Mouse (Mus musculus): ENCODE measurements around the gene Sult6b2. TPM values are rescaled to one million over a fixed set of nuclear protein-coding genes. Genes with fewer than 3 reads are reported as not detected.

The Sult6b2 gene
- polyA plus RNA-seq, 1 experiment: not detected

GRCm38 (mm10) chr6:142837326-142837725 lies 33.0 kb upstream of the Sult6b2 start:
- 89% methylated on average over 9 of the region's 9 CpGs for WGBS
- no peaks in the 10 kb centered on the region for H3K4me1 ChIP-seq (ENCODE audit: control insufficient read depth, insufficient read depth, low read length)
- TF ChIP-seq POLR2A (IDR thresholded peaks at IDR 0.05; ENCODE audit: insufficient read depth, low read depth, low read length): no peak
- no peak for TF ChIP-seq CTCF (IDR thresholded peaks at IDR 0.05; ENCODE audit: insufficient read depth, low read depth, low read length)
- no peak overlapping the region for H3K27ac ChIP-seq (ENCODE audit: insufficient read depth, low read depth, low read length)
- H3K4me3 ChIP-seq (ENCODE audit: insufficient read depth, low read depth, low read length): no peak overlapping the region

GRCm38 (mm10) chr6:142835726-142836125 lies 31.4 kb upstream of the Sult6b2 start:
- Histone ChIP-seq H3K4me1 (ENCODE audit: control insufficient read depth, insufficient read depth, low read length) (no peaks in the 10 kb centered on the region), H3K27ac (ENCODE audit: insufficient read depth, low read depth, low read length) (no peak overlapping the region), H3K4me3 (ENCODE audit: insufficient read depth, low read depth, low read length) (no peak overlapping the region)
- TF ChIP-seq POLR2A (IDR thresholded peaks at IDR 0.05; ENCODE audit: insufficient read depth, low read depth, low read length): no peak
- TF ChIP-seq CTCF (IDR thresholded peaks at IDR 0.05; ENCODE audit: insufficient read depth, low read depth, low read length): no peak
- WGBS: 62% methylated on average over 18 of the region's 18 CpGs

GRCm38 (mm10) chr6:142834911-142835310 lies 30.6 kb upstream of the Sult6b2 start:
- H3K27ac ChIP-seq (ENCODE audit: insufficient read depth, low read depth, low read length): no peak overlapping the region

GRCm38 (mm10) chr6:142831706-142832105 lies 27.4 kb upstream of the Sult6b2 start:
- H3K27ac ChIP-seq (ENCODE audit: insufficient read depth, low read depth, low read length): no peak overlapping the region
- no peaks in the 10 kb centered on the region for H3K4me1 ChIP-seq (ENCODE audit: control insufficient read depth, insufficient read depth, low read length)
- no peak for TF ChIP-seq CTCF (IDR thresholded peaks at IDR 0.05; ENCODE audit: insufficient read depth, low read depth, low read length)
- TF ChIP-seq POLR2A (IDR thresholded peaks at IDR 0.05; ENCODE audit: insufficient read depth, low read depth, low read length): no peak
- no peak overlapping the region for H3K4me3 ChIP-seq (ENCODE audit: insufficient read depth, low read depth, low read length)
- WGBS: 94% methylated on average over 3 of the region's 3 CpGs

More at GRCm38 (mm10) chr6:142834911-142835310, 30.6 kb upstream of the Sult6b2 start:
- Histone ChIP-seq H3K4me3 (ENCODE audit: insufficient read depth, low read depth, low read length) (no peak overlapping the region), H3K4me1 (ENCODE audit: control insufficient read depth, insufficient read depth, low read length) (no peaks in the 10 kb centered on the region)
- TF ChIP-seq POLR2A (IDR thresholded peaks at IDR 0.05; ENCODE audit: insufficient read depth, low read depth, low read length) (no peak), CTCF (IDR thresholded peaks at IDR 0.05; ENCODE audit: insufficient read depth, low read depth, low read length) (no peak)
- WGBS: 78% methylated on average over 4 of the region's 4 CpGs

DNA sequence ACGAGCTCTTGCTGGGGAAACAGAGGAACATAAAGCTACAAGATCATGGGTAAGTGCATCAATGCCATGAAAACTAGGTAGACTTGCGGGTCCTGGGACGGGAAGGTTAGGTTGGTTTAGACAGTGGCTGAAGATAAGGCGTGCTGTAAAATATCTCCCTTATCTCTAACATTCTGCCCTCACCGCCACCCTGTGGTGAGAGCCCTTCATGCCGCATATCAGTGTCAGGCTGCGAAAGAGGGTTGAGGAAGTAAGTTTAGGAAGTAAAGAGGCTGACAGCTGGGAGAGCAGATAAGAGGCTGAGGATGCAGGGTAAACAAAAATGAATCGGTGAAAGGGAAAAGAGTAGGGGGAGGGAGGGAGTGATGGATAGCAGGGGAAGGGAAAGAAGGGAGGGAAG lies 26.9 kb upstream of the Sult6b2 start:
- no peaks in the 10 kb centered on the region for H3K4me1 ChIP-seq (ENCODE audit: control insufficient read depth, insufficient read depth, low read length)
- WGBS: 80% methylated on average over 8 of the region's 8 CpGs
- no peak overlapping the region for H3K27ac ChIP-seq (ENCODE audit: insufficient read depth, low read depth, low read length)
- TF ChIP-seq CTCF (IDR thresholded peaks at IDR 0.05; ENCODE audit: insufficient read depth, low read depth, low read length) (no peak), POLR2A (IDR thresholded peaks at IDR 0.05; ENCODE audit: insufficient read depth, low read depth, low read length) (no peak)
- no peak overlapping the region for H3K4me3 ChIP-seq (ENCODE audit: insufficient read depth, low read depth, low read length)

- no peak for TF ChIP-seq CTCF (IDR thresholded peaks at IDR 0.05; ENCODE audit: insufficient read depth, low read depth, low read length)
- TF ChIP-seq POLR2A (IDR thresholded peaks at IDR 0.05; ENCODE audit: insufficient read depth, low read depth, low read length): no peak
- WGBS: 95% methylated on average over 3 of the region's 3 CpGs
- Histone ChIP-seq H3K27ac (ENCODE audit: insufficient read depth, low read depth, low read length) (no peak overlapping the region), H3K4me3 (ENCODE audit: insufficient read depth, low read depth, low read length) (no peak overlapping the region), H3K4me1 (ENCODE audit: control insufficient read depth, insufficient read depth, low read length) (no peaks in the 10 kb centered on the region)
Measured at GRCm38 (mm10) chr6:142830221-142830620, 25.9 kb upstream of the Sult6b2 start.

GRCm38 (mm10) chr6:142825449-142825848 lies 21.1 kb upstream of the Sult6b2 start:
- no peak overlapping the region for H3K27ac ChIP-seq (ENCODE audit: insufficient read depth, low read depth, low read length)
- H3K4me1 ChIP-seq (ENCODE audit: control insufficient read depth, insufficient read depth, low read length): no peaks in the 10 kb centered on the region
- WGBS: 86% methylated on average over 5 of the region's 5 CpGs
- no peak overlapping the region for H3K4me3 ChIP-seq (ENCODE audit: insufficient read depth, low read depth, low read length)
- no peak for TF ChIP-seq CTCF (IDR thresholded peaks at IDR 0.05; ENCODE audit: insufficient read depth, low read depth, low read length)
- no peak for TF ChIP-seq POLR2A (IDR thresholded peaks at IDR 0.05; ENCODE audit: insufficient read depth, low read depth, low read length)

GRCm38 (mm10) chr6:142823008-142823787 lies 18.9 kb upstream of the Sult6b2 start:
- TF ChIP-seq POLR2A (IDR thresholded peaks at IDR 0.05; ENCODE audit: insufficient read depth, low read depth, low read length): no peak
- TF ChIP-seq CTCF (IDR thresholded peaks at IDR 0.05; ENCODE audit: insufficient read depth, low read depth, low read length): no peak
- WGBS: 90% methylated on average over 5 of the region's 5 CpGs
- H3K4me3 ChIP-seq (ENCODE audit: insufficient read depth, low read depth, low read length): no peak overlapping the region
- H3K27ac ChIP-seq (ENCODE audit: insufficient read depth, low read depth, low read length): no peak overlapping the region
- no peaks in the 10 kb centered on the region for H3K4me1 ChIP-seq (ENCODE audit: control insufficient read depth, insufficient read depth, low read length)

DNA sequence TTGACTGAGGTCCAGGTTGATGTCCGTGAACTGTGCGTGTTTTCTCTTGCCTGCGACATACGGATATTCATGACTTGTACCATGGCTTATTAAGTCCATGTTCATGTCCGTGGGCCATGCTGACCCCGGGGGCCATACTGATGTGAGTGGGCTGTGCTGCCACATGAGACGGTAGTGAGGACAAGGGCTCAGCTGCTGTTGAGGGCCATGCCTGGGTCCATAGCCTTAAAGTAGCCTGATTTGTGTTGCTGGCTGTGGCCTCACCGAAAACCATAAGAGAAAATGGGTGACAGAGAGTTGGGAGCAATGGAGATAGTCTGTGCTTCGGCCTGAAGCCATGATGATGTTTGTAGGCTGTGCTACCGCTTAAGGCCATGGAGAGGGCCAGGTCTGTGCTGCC lies 14.0 kb upstream of the Sult6b2 start:
- Histone ChIP-seq H3K4me3 (ENCODE audit: insufficient read depth, low read depth, low read length) (no peak overlapping the region), H3K27ac (ENCODE audit: insufficient read depth, low read depth, low read length) (no peak overlapping the region), H3K4me1 (ENCODE audit: control insufficient read depth, insufficient read depth, low read length) (no peaks in the 10 kb centered on the region)
- 97% methylated on average over 10 of the region's 10 CpGs for WGBS
- no peak for TF ChIP-seq POLR2A (IDR thresholded peaks at IDR 0.05; ENCODE audit: insufficient read depth, low read depth, low read length)
- TF ChIP-seq CTCF (IDR thresholded peaks at IDR 0.05; ENCODE audit: insufficient read depth, low read depth, low read length): no peak
